Mouse (Mus musculus) G1E-ER4 (cell line): ENCODE results near the gene Aldh18a1. TPM values are rescaled to one million over a fixed set of nuclear protein-coding genes. Genes with fewer than 3 reads are reported as not detected.

Source experiments
- GATA1 ChIP-seq: IDR thresholded peaks from one replicate; pipeline ENCODE4 v1.8.0; 2012; ENCODE audit warnings: low read length, inconsistent platforms
- polyA plus RNA-seq: library from polyadenylated mRNA; stranded (reverse); fragments of >175 nt; gene quantifications from 2 replicates; pipeline ENCODE4 v1.2.3, GENCODE M21; 2012

The Aldh18a1 gene
- polyA plus RNA-seq = 18.9 and 26.2 TPM in 2 replicates

DNA sequence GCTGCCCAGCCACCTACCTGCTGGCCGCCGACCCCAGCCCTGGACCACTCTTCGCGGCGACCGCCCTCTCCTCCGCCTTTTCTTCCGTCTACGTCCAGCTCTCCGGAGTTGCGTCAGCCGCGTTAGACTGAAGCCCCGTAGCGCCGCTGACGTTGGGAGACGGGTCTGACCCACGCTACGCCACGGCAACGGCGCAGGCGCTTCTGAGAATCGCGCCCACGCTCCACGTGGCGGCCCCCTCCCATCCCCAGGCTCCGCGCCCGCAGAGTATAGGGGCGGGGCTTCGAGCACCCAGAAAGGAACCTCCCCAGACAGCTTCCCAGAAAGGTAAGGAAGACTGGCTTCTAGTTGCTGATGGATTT lies at the start of gene Aldh18a1:
Gene Aldh18a1 (minus strand): TSS at position 171 of the 362 bp plus-strand sequence.
- TF ChIP-seq GATA1 = no peak

DNA sequence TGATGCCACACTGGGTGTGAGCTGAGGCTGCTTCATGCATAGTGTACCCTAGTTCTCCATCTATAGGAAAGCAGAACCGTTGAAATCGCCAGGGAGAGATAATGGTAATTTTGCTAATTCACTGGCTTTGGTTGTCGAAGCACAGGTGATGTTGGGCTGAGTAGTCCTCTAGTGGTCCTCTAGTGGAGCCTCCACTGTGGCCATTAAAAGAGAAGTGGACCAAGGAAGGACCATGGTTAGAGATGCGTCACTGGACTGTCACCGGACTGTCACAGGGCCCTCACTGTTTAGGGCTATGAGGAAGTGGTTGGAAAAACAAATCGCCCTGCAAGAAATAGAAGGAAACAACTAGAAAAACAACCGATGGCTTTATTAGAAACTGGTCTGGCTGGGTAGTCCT lies 49.3 kb upstream of the Aldh18a1 start:
- TF ChIP-seq GATA1 = no peak

GRCm38 (mm10) chr19:40637091-40637490 lies 48.8 kb upstream of the Aldh18a1 start:
- peak; percentile 52 for TF ChIP-seq GATA1

- TF ChIP-seq GATA1 = no peak
These were observed 44.9 kb upstream of the Aldh18a1 start for GRCm38 (mm10) chr19:40633144-40633543.

DNA sequence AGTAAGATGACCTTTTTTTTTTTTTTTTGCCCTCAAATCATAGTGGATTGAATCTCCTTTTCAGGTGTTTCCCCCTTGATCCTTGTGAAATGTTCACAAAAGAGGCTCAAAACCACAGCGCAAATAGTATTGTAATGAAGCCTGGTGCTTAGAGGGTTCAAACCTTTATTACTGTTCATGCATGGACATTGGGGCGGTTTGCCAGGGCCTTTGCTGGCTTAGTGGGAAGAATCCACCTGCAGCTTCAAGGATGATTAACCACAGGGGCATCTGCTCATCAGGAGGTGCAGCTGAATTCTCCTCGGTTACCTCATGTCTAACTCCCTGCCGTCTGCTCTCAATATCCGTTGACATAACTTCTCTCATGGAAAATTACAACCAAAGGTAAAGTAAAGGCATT lies 44.4 kb upstream of the Aldh18a1 start:
- no peak for TF ChIP-seq GATA1

DNA sequence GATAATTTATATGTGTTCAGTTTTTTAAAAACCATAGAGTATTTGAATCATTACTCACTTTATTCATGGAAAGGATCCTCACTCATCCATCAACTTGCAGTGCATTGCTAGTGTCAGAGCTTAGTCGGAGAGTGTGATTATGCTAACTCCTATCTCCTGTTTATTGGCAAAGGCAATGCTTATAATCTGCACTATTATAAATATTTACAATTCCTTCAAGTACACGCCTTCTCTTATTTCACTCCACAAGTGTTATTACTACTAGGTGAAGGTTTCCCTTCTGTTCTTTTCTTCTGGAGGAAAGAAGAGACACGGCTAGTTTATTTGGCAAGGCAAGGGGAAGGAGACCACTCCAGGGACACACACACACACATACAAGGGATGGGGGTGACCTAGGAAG lies 43.9 kb upstream of the Aldh18a1 start:
- TF ChIP-seq GATA1 = no peak

DNA sequence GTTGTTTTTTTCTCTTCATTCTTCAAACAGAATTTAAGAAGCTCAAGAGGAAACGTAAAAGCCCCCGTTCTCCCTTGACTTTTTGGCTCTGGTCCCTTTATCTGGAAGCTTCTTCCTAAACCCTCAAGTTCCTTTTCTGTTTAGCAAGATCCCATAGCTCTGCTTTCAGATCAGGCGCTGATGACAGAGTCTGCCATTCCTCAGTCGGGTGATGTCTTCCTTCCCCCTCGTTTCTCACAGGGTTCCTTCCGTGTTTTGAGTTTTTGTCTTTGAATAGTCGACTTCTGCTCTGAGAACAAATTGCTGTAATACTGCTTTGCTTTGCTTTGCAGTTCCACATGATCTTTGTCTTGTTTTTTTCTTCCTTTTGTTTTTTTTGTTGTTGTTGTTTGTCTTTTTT lies 42.3 kb upstream of the Aldh18a1 start:
- no peak for TF ChIP-seq GATA1

GRCm38 (mm10) chr19:40630096-40630495 lies 41.8 kb upstream of the Aldh18a1 start:
- TF ChIP-seq GATA1 = no peak

- no peak for TF ChIP-seq GATA1
These were observed 40.7 kb upstream of the Aldh18a1 start for GRCm38 (mm10) chr19:40628950-40629349.

GRCm38 (mm10) chr19:40625935-40626334 lies 37.7 kb upstream of the Aldh18a1 start:
- no peak for TF ChIP-seq GATA1

DNA sequence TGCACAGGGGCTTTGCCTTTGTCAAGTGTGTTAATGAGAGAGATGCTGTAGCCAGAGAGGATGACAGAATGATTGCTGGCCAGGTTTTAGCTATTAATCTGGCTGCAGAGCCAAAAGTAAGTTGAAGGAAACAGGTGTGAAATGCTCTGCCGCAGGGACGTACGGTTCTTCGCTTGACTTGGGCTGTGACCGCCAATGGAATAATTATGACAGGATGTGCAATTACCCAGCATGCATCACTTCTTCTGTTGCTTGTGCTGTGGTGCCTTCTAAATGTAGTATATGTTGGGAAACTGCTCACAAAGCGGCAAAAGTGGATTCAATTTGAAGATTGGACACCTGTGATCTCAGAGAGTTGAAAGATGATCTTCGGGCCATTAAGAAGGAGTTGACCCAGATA lies 27.8 kb upstream of the Aldh18a1 start:
- no peak for TF ChIP-seq GATA1

- no peak for TF ChIP-seq GATA1
These were observed 26.5 kb upstream of the Aldh18a1 start for GRCm38 (mm10) chr19:40614811-40615210.

DNA sequence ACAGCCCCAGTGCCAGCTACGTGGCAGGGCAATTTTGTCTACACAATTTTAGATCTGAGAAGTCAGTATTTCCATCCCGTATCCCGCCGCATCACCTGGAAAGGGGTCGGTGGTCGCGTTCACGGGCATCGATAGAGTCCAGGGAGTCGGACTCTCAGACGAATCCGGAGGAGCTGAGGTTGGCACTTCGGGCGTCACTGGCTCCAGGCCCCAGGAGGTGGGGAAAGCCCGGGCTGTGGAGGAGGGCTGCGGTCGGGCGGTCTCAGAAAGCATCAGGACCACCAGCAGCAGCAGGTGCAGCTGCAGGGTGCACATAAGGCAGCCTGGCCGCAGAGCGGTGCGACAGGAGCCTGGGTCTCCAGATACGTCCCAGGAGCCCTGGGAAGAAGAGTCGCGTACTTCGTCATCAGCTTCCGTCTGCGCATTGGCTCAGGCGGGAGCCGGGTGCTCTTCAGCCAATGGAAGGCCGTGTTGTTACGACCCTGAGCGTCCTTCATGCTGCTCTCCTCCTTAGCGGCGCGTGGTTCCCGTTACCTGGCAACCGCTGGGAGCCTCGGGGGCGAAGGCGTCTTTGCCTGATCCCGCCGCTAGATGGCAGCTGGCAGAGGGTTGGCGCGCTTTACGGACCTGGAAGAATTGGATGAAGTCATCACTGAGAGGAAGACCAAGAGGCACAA lies 23.7 kb upstream of the Aldh18a1 start, which contains the start of the genes Tctn3 and Entpd1:
Gene Tctn3 (minus strand): TSS at position 404 of the 677 bp plus-strand sequence.
Gene Entpd1 (plus strand): TSS at position 537 of the 677 bp plus-strand sequence.
- TF ChIP-seq GATA1 = no peak

GRCm38 (mm10) chr19:40607676-40608075 lies 19.4 kb upstream of the Aldh18a1 start:
- no peak for TF ChIP-seq GATA1

- no peak for TF ChIP-seq GATA1
These were observed 16.9 kb upstream of the Aldh18a1 start for GRCm38 (mm10) chr19:40605189-40605588.

- no peak for TF ChIP-seq GATA1
These were observed 13.6 kb upstream of the Aldh18a1 start for GRCm38 (mm10) chr19:40601870-40602269.

DNA sequence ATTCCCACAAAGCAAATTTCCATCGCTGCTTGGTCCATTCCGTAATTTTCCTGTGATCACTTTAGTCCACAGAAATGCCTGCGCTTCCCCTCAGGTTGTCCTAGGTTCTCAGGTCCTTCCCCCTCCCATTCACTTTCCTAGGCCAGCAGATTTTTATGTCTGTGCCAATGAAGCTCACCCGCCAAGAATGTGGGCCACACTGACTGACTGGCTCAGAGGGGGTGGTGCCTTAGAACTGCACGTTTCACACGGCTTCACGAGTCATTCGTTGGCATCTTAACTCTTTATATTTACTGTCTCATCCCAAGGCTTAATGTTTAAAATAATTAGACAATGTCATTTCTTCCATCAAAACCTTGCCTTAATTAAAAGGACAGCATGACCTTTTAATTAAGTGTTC lies 7.6 kb upstream of the Aldh18a1 start:
- no peak for TF ChIP-seq GATA1
